Mouse (Mus musculus): ENCODE results near the gene Zmiz1.

DNA sequence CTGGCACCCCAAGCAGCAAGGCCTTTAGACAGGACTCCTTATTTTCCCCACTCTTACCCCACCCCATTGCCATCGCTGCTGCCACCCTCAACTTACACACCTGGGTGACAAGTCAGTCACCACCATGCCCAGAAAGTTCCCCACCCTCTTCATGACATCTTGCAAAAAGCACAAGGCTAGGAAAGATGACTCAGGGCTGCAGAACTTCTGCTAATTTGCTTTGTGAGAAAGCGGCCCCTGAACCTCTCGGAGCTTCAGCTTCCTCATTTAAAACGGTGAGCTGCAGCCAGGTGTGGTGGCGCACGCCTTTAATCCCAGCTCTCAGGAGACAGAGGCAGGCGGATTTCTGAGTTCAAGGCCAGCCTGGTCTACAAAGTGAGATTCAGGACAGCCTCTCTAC, 141.4 kb downstream of the Zmiz1 start:
- TF ChIP-seq POLR2A (IDR thresholded peaks at IDR 0.05; ENCODE audit: insufficient read length, low read depth) (no peak), REST (IDR thresholded peaks at IDR 0.05; ENCODE audit: insufficient read depth, insufficient read length) (no peak), POLR2AphosphoS2 (IDR thresholded peaks at IDR 0.05; ENCODE audit: insufficient read length, low read depth) (no peak), MAX (IDR thresholded peaks at IDR 0.05; ENCODE audit: low read depth) (no peak), USF1 (IDR thresholded peaks at IDR 0.05; ENCODE audit: low read depth) (no peak), MYOG (IDR thresholded peaks at IDR 0.05; ENCODE audit: control insufficient read depth in 1 of 3, insufficient read depth in 1 of 3, insufficient read length in 2 of 3, low read depth in 2 of 3) (no peak), CEBPB (IDR thresholded peaks at IDR 0.05; ENCODE audit: insufficient read depth, poor library complexity, severe bottlenecking) (no peak), MYOD1 (IDR thresholded peaks at IDR 0.05; ENCODE audit: control insufficient read depth in 1 of 3, insufficient read length in 2 of 3, low read depth in 2 of 3) (no peak), E2F4 (IDR thresholded peaks at IDR 0.05; ENCODE audit: insufficient read depth) (no peak)
